Mouse (Mus musculus): ENCODE measurements around the gene Pdzk1ip1. TPM values are rescaled to one million over a fixed set of nuclear protein-coding genes. Genes with fewer than 3 reads are reported as not detected.

Gene Pdzk1ip1
- polyA plus RNA-seq (2016; fragmentation: Nextera tagmentation; extraction: Ambion mirVana), result 8.1 and 12.5 TPM in 2 replicates

- no peak for DNase-seq (ENCODE audit: low spot score)
- H3K9me3 ChIP-seq, result no peaks in the 10 kb centered on the region
- H3K27ac ChIP-seq, result peak within 1 kb of the TSS; percentile 75; the same call in 1 of the 2 replicates
- no peaks in the 10 kb centered on the region for H3K36me3 ChIP-seq
- H3K4me1 ChIP-seq (replicated peaks), result peaks cover 4% of the 10 kb centered on the region; the same call in 1 of the 2 replicates
- 25% methylated on average over 11 of the region's 11 CpGs for WGBS
- peaks cover 63% of the 10 kb centered on the region for H3K27me3 ChIP-seq (ENCODE audit: insufficient read depth, poor library complexity, severe bottlenecking)
- H3K4me3 ChIP-seq, result no peak within 1 kb of the TSS
Observed at GRCm38 (mm10) chr4:115088611-115089338, at the start of gene Pdzk1ip1. Pdzk1ip1 (plus strand) TSS chr4:115088708.

DNA sequence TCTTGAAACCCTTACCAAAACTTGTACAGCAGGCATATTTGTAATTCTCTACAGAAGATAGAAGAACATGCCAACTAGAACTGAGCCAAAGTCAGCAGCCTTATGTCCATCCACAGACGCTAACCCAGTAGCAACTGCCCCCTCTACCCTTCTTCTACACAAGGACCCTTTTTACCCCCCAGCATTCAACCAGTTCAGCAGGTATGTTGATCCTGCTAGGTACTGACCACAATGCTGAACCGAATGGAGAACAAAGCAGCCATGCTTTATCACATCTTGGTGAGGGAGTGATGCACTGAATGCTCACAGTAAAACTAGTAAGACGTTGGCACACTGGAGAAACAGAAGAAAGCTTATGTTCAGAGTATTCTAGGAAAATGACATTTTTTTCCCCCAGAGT, 42.9 kb upstream of the Pdzk1ip1 start:
- no peak overlapping the region for H3K4me3 ChIP-seq
- no peak overlapping the region for H3K27ac ChIP-seq
- peaks cover 41% of the 10 kb centered on the region for H3K36me3 ChIP-seq
- peaks cover 9% of the 10 kb centered on the region for H3K4me1 ChIP-seq (replicated peaks)
- WGBS, result 82% methylated on average over 3 of the region's 3 CpGs
- no peak for DNase-seq (ENCODE audit: low spot score)
- H3K27me3 ChIP-seq (ENCODE audit: insufficient read depth, poor library complexity, severe bottlenecking), result peaks cover 33% of the 10 kb centered on the region
- no peaks in the 10 kb centered on the region for H3K9me3 ChIP-seq

DNA sequence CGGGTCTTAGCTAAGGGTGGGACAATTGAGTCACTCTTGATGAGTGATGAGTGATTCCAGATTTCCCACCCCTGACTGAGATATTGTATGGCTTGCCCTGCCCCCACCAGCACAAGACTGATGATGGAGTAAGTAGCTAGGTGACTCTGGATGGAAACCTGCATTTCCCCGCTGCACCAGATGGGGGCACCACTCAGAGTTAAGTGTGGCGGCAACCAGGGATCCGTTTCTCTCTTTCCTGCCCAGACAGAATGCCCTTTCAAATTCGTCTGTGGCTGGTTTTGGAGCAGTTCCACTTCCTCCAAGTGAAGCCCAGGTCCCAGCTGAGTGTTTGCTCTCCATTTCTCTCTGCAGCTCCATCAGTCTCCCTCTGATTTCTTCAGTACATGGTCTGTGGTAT, 40.8 kb upstream of the Pdzk1ip1 start:
- 7% methylated on average over 5 of the region's 5 CpGs for WGBS
- H3K27ac ChIP-seq, result no peak overlapping the region
- H3K4me3 ChIP-seq, result no peak overlapping the region
- no peaks in the 10 kb centered on the region for H3K9me3 ChIP-seq
- DNase-seq (ENCODE audit: low spot score), result peak; percentile 68
- peaks cover 16% of the 10 kb centered on the region for H3K4me1 ChIP-seq (replicated peaks)
- H3K36me3 ChIP-seq, result peaks cover 19% of the 10 kb centered on the region
- peaks cover 55% of the 10 kb centered on the region for H3K27me3 ChIP-seq (ENCODE audit: insufficient read depth, poor library complexity, severe bottlenecking)

DNA sequence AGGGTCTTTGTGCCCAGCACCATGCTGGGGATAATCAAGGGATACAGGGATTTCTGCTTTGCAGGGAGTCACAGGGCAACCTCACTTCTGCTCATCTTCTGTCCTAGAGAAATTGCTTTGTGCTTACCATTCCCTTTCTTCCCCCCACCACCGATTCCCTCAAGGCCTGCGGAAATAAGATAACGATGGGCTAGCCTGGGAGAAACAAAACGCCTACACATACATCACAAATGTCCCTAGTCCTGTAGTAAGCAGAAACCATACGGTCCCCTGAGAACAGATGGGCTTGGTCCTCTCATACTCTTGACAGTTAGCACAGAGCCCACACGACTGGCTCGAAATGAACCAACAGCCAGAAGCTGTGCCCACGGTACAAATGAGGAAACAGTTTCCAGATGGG, 40.3 kb upstream of the Pdzk1ip1 start:
- Histone ChIP-seq H3K4me1 (replicated peaks) (peaks cover 18% of the 10 kb centered on the region), H3K27ac (no peak overlapping the region), H3K9me3 (no peaks in the 10 kb centered on the region), H3K36me3 (peaks cover 15% of the 10 kb centered on the region), H3K27me3 (ENCODE audit: insufficient read depth, poor library complexity, severe bottlenecking) (peaks cover 59% of the 10 kb centered on the region), H3K4me3 (no peak overlapping the region)
- DNase-seq (ENCODE audit: low spot score), result no peak
- 69% methylated on average over 8 of the region's 8 CpGs for WGBS

- DNase-seq (ENCODE audit: low spot score), result no peak
- no peak overlapping the region for H3K27ac ChIP-seq
- H3K4me3 ChIP-seq, result no peak overlapping the region
- peaks cover 90% of the 10 kb centered on the region for H3K27me3 ChIP-seq (ENCODE audit: insufficient read depth, poor library complexity, severe bottlenecking)
- peaks cover 20% of the 10 kb centered on the region for H3K4me1 ChIP-seq (replicated peaks)
- no peaks in the 10 kb centered on the region for H3K36me3 ChIP-seq
- 74% methylated on average over 5 of the region's 5 CpGs for WGBS
- H3K9me3 ChIP-seq, result no peaks in the 10 kb centered on the region
Observed at GRCm38 (mm10) chr4:115051245-115051644, 37.3 kb upstream of the Pdzk1ip1 start.

DNA sequence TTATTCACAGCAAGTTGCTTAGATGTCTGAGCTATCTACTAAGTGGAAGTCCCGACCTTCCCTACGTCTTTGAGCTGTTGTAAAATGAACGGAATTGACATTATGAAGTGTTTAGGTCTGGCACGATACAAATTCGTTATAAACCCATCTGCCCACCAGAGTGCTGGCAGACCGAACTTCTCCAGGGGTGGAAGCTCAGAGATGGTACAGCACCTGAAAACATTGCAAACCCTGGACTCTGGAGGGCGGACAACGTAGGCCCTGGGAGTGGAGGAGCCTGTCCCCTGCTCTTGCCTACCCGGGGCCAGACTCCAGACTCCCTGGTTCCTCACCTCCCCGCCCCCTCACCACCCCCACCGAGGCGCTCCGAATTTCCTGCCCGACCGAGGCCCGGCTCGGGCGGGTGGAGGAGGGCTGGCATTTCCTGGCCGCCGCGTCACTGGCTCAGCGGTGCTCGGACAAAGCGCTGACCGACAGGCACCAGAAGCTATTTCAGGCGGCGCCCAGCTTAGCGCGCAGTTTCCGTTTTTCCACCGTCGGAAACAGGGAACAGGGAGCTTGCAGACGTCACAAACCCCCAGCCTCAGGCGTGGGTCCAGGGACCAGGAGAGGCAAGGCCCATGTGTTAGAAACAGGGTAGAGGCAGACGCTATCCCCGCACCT, 36.0 kb upstream of the Pdzk1ip1 start:
- Histone ChIP-seq H3K4me1 (replicated peaks) (peaks cover 30% of the 10 kb centered on the region), H3K27me3 (ENCODE audit: insufficient read depth, poor library complexity, severe bottlenecking) (peaks cover 100% of the 10 kb centered on the region), H3K9me3 (no peaks in the 10 kb centered on the region), H3K36me3 (no peaks in the 10 kb centered on the region), H3K27ac (peak overlapping the region; percentile 69), H3K4me3 (peak overlapping the region; percentile 45)
- DNase-seq (ENCODE audit: low spot score), result peak; percentile 78
- WGBS, result under 1% methylated on average over 36 of the region's 36 CpGs

- peak overlapping the region; percentile 26; the same call in 1 of the 2 replicates for H3K27ac ChIP-seq
- WGBS, result 3% methylated on average over 2 of the region's 2 CpGs
- H3K4me1 ChIP-seq (replicated peaks), result peaks cover 27% of the 10 kb centered on the region
- H3K9me3 ChIP-seq, result no peaks in the 10 kb centered on the region
- no peak overlapping the region for H3K4me3 ChIP-seq
- H3K36me3 ChIP-seq, result no peaks in the 10 kb centered on the region
- H3K27me3 ChIP-seq (ENCODE audit: insufficient read depth, poor library complexity, severe bottlenecking), result peaks cover 100% of the 10 kb centered on the region
- DNase-seq (ENCODE audit: low spot score), result no peak
Observed at GRCm38 (mm10) chr4:115055044-115055443, 33.5 kb upstream of the Pdzk1ip1 start.

DNA sequence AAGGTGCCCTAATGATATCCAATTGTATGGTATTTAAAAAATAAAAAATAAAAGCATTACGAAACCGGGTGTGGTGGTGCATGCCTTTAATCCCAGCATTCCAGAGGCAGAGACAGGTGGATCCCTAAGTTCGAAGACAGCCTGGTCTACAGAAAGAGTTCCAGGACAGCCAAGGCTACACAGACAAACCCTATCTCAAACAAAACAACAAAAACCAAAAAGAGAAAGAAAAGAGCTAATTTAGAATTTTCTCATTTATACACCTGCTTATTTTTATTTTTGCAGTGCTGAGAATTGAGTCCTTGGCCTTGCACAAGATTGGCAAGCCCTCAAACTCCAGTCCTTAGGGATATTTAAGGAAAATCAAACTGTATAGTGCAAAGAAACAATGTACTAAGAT, 32.8 kb upstream of the Pdzk1ip1 start:
- WGBS, result 10% methylated on average over 3 of the region's 3 CpGs
- Histone ChIP-seq H3K27ac (no peak overlapping the region), H3K36me3 (no peaks in the 10 kb centered on the region), H3K4me3 (no peak overlapping the region), H3K4me1 (replicated peaks) (peaks cover 27% of the 10 kb centered on the region), H3K9me3 (no peaks in the 10 kb centered on the region), H3K27me3 (ENCODE audit: insufficient read depth, poor library complexity, severe bottlenecking) (peaks cover 100% of the 10 kb centered on the region)
- DNase-seq (ENCODE audit: low spot score), result no peak

GRCm38 (mm10) chr4:115056371-115056920, 32.1 kb upstream of the Pdzk1ip1 start, which contains the start of gene Tal1:
Tal1 (plus strand) TSS chr4:115056426.
- no peaks in the 10 kb centered on the region for H3K9me3 ChIP-seq
- under 1% methylated on average over 60 of the region's 60 CpGs for WGBS
- no peaks in the 10 kb centered on the region for H3K36me3 ChIP-seq
- H3K27ac ChIP-seq, result peak within 1 kb of the TSS; percentile 80
- H3K27me3 ChIP-seq (ENCODE audit: insufficient read depth, poor library complexity, severe bottlenecking), result peaks cover 100% of the 10 kb centered on the region
- peak within 1 kb of the TSS; percentile 46 for H3K4me3 ChIP-seq
- peak; percentile 74 for DNase-seq (ENCODE audit: low spot score)
- H3K4me1 ChIP-seq (replicated peaks), result peaks cover 27% of the 10 kb centered on the region

DNA sequence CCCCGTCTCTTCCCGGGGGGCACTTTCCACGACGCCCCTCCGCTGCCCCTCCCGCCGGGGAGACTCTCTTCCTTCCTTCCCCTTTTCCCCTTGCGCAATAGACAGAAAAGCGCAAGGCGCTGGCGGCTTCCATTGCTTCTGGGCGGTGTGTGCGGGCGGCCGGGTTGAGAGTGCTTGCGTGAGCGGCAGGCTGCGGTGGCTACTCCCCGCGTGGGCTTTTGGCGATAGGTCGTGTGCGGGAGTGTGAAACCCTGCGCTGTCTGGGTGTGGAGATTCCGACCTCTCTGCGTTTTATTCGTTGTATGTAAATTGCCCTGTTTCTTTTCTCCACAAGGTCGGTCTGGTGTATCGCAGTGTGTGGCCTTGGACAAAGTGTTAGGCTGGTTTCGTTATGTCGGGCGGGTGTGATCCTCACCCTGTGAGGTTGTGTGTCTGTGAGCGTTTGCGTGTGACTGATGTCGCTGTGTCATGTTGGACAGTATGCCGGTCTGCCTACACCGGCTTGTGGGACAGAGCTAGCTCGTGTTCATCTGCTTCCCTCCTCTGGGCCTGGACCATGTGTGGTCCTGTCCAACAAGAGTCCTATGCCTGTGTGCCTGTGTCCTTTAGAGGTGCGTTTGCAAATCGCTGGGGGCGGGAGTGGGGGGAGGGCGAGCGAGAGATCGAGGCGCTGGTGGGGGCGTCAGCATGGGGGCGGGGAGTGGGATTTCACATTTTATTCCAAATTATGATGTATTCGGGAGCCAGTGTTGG, 31.4 kb upstream of the Pdzk1ip1 start:
- peaks cover 26% of the 10 kb centered on the region for H3K4me1 ChIP-seq (replicated peaks)
- H3K27ac ChIP-seq, result peak overlapping the region; percentile 80
- H3K27me3 ChIP-seq (ENCODE audit: insufficient read depth, poor library complexity, severe bottlenecking), result peaks cover 100% of the 10 kb centered on the region
- H3K4me3 ChIP-seq, result peak overlapping the region; percentile 46
- H3K9me3 ChIP-seq, result no peaks in the 10 kb centered on the region
- peak; percentile 73 for DNase-seq (ENCODE audit: low spot score)
- under 1% methylated on average over 48 of the region's 48 CpGs for WGBS
- H3K36me3 ChIP-seq, result no peaks in the 10 kb centered on the region

- peak overlapping the region; percentile 80 for H3K27ac ChIP-seq
- WGBS, result under 1% methylated on average over 33 of the region's 33 CpGs
Observed at GRCm38 (mm10) chr4:115057674-115058316, 30.7 kb upstream of the Pdzk1ip1 start.

DNA sequence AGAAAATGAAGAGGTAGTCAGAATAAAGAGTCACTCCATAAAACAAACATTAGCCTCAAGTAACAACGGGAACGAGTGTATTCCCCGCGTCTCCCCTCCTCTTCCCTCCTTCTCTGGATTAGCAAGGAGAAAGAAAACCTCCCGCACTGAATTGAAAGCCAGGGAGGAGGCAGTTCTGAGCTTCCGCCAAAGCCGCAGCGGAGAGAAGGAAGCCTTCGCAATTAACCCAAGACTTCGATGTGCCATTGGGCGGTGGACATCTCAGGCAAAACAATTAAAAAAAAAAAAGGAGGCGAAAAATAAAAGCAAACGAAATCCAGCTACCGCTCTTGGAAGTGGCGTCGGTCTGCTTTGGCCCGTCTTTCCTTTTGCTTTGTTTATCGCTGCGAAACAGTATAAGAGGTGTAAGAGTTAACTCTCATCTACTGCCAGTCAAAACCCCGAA, 30.2 kb upstream of the Pdzk1ip1 start:
- Histone ChIP-seq H3K27me3 (ENCODE audit: insufficient read depth, poor library complexity, severe bottlenecking) (peaks cover 100% of the 10 kb centered on the region), H3K27ac (peak overlapping the region; percentile 80), H3K4me1 (replicated peaks) (peaks cover 29% of the 10 kb centered on the region), H3K4me3 (peak overlapping the region; percentile 46), H3K36me3 (no peaks in the 10 kb centered on the region), H3K9me3 (no peaks in the 10 kb centered on the region)
- peak; percentile 49 for DNase-seq (ENCODE audit: low spot score)
- under 1% methylated on average over 20 of the region's 20 CpGs for WGBS

More at GRCm38 (mm10) chr4:115057674-115058316, 30.7 kb upstream of the Pdzk1ip1 start:
- Histone ChIP-seq H3K9me3 (no peaks in the 10 kb centered on the region), H3K36me3 (no peaks in the 10 kb centered on the region), H3K27me3 (ENCODE audit: insufficient read depth, poor library complexity, severe bottlenecking) (peaks cover 100% of the 10 kb centered on the region), H3K4me1 (replicated peaks) (peaks cover 25% of the 10 kb centered on the region), H3K4me3 (peak overlapping the region; percentile 46)
- DNase-seq (ENCODE audit: low spot score), result peak; percentile 65
